12 mouse cellular contexts compared by ENCODE assay signal in genomic region chr2:115702610-115703009, GRCm38 (mm10).
"Had no signal": no experiment of that assay in that cellular context is flagged by ENCODE, and none has a peak within 500 bp of the region (broad histone marks: within the 10 kb centered on the region; RNA-seq: fewer than 3 reads in every experiment).

No protein-coding gene starts in this region.

- DNase-seq: liver, postnatal 0 days; lung, adult 2 months; lung, postnatal 14 days; lung, postnatal 36 days; retina, postnatal 1 day; right cerebral cortex, adult 18-20 months; right cerebral cortex, postnatal 25 days; right cerebral cortex, postnatal 4 days; spleen, adult 18-20 months; thymus, adult 18-20 months; thymus, postnatal 14 days; thymus, postnatal 36 days had no signal
